Mouse (Mus musculus): Measurements from ENCODE around the gene Ankrd23. TPM values are rescaled to one million over a fixed set of nuclear protein-coding genes. Genes with fewer than 3 reads are reported as not detected.

Ankrd23 gene
- polyA plus RNA-seq, 1 experiment, result 17.9 TPM

- Histone ChIP-seq H3K4me1 (ENCODE audit: control insufficient read depth, insufficient read depth, insufficient read length, low read length) (no peaks in the 10 kb centered on the region), H3K27ac (replicated peaks; ENCODE audit: low read depth, low read length) (no peak overlapping the region), H3K4me3 (ENCODE audit: insufficient read depth, low read depth, low read length) (no peak overlapping the region)
Measured at GRCm38 (mm10) chr1:36525774-36526173, 10.9 kb downstream of the Ankrd23 start.

GRCm38 (mm10) chr1:36524058-36524457, 12.6 kb downstream of the Ankrd23 start:
- Histone ChIP-seq H3K27ac (replicated peaks; ENCODE audit: low read depth, low read length) (no peak overlapping the region), H3K4me3 (ENCODE audit: insufficient read depth, low read depth, low read length) (no peak overlapping the region), H3K4me1 (ENCODE audit: control insufficient read depth, insufficient read depth, insufficient read length, low read length) (no peaks in the 10 kb centered on the region)

- Histone ChIP-seq H3K4me1 (ENCODE audit: control insufficient read depth, insufficient read depth, insufficient read length, low read length) (no peaks in the 10 kb centered on the region), H3K4me3 (ENCODE audit: insufficient read depth, low read depth, low read length) (no peak overlapping the region), H3K27ac (replicated peaks; ENCODE audit: low read depth, low read length) (no peak overlapping the region)
Measured at GRCm38 (mm10) chr1:36523332-36524013, 13.2 kb downstream of the Ankrd23 start.

- H3K4me1 ChIP-seq (ENCODE audit: control insufficient read depth, insufficient read depth, insufficient read length, low read length), result no peaks in the 10 kb centered on the region
- no peak overlapping the region for H3K27ac ChIP-seq (replicated peaks; ENCODE audit: low read depth, low read length)
- H3K4me3 ChIP-seq (ENCODE audit: insufficient read depth, low read depth, low read length), result no peak overlapping the region
Measured at GRCm38 (mm10) chr1:36522210-36522609, 14.5 kb downstream of the Ankrd23 start.

GRCm38 (mm10) chr1:36519626-36520025, 17.1 kb downstream of the Ankrd23 start:
- Histone ChIP-seq H3K4me3 (ENCODE audit: insufficient read depth, low read depth, low read length) (no peak overlapping the region), H3K4me1 (ENCODE audit: control insufficient read depth, insufficient read depth, insufficient read length, low read length) (0 out of 2 replicates have a peak, but pooled peaks cover 5% of the 10 kb centered on the region), H3K27ac (replicated peaks; ENCODE audit: low read depth, low read length) (no peak overlapping the region)

- 0 out of 2 replicates have a peak, but pooled peaks cover 9% of the 10 kb centered on the region for H3K4me1 ChIP-seq (ENCODE audit: control insufficient read depth, insufficient read depth, insufficient read length, low read length)
- no peak overlapping the region for H3K4me3 ChIP-seq (ENCODE audit: insufficient read depth, low read depth, low read length)
- no peak overlapping the region for H3K27ac ChIP-seq (replicated peaks; ENCODE audit: low read depth, low read length)
Measured at GRCm38 (mm10) chr1:36518259-36518658, 18.4 kb downstream of the Ankrd23 start.

- H3K4me3 ChIP-seq (ENCODE audit: insufficient read depth, low read depth, low read length), result no peak overlapping the region
- no peak overlapping the region for H3K27ac ChIP-seq (replicated peaks; ENCODE audit: low read depth, low read length)
Measured at GRCm38 (mm10) chr1:36513718-36514117, 23.0 kb downstream of the Ankrd23 start.

GRCm38 (mm10) chr1:36513310-36513709, 23.4 kb downstream of the Ankrd23 start:
- H3K27ac ChIP-seq (replicated peaks; ENCODE audit: low read depth, low read length), result no peak overlapping the region
- peak overlapping the region; percentile 89 for H3K4me3 ChIP-seq (ENCODE audit: insufficient read depth, low read depth, low read length)
- H3K4me1 ChIP-seq (ENCODE audit: control insufficient read depth, insufficient read depth, insufficient read length, low read length), result 0 out of 2 replicates have a peak, but pooled peaks cover 9% of the 10 kb centered on the region

More at GRCm38 (mm10) chr1:36513718-36514117, 23.0 kb downstream of the Ankrd23 start:
- H3K4me1 ChIP-seq (ENCODE audit: control insufficient read depth, insufficient read depth, insufficient read length, low read length), result 0 out of 2 replicates have a peak, but pooled peaks cover 9% of the 10 kb centered on the region

GRCm38 (mm10) chr1:36512966-36513280, 23.8 kb downstream of the Ankrd23 start:
- H3K4me3 ChIP-seq (ENCODE audit: insufficient read depth, low read depth, low read length), result peak overlapping the region; percentile 89
- 0 out of 2 replicates have a peak, but pooled peaks cover 9% of the 10 kb centered on the region for H3K4me1 ChIP-seq (ENCODE audit: control insufficient read depth, insufficient read depth, insufficient read length, low read length)
- H3K27ac ChIP-seq (replicated peaks; ENCODE audit: low read depth, low read length), result no peak overlapping the region

GRCm38 (mm10) chr1:36512089-36512965, 24.4 kb downstream of the Ankrd23 start:
- H3K27ac ChIP-seq (replicated peaks; ENCODE audit: low read depth, low read length), result peak overlapping the region; percentile 50
- H3K4me3 ChIP-seq (ENCODE audit: insufficient read depth, low read depth, low read length), result peak overlapping the region; percentile 89
- 0 out of 2 replicates have a peak, but pooled peaks cover 9% of the 10 kb centered on the region for H3K4me1 ChIP-seq (ENCODE audit: control insufficient read depth, insufficient read depth, insufficient read length, low read length)

- H3K27ac ChIP-seq (replicated peaks; ENCODE audit: low read depth, low read length), result peak within 1 kb of the TSS; percentile 50
- 0 out of 2 replicates have a peak, but pooled peaks cover 9% of the 10 kb centered on the region for H3K4me1 ChIP-seq (ENCODE audit: control insufficient read depth, insufficient read depth, insufficient read length, low read length)
- peak within 1 kb of the TSS; percentile 89 for H3K4me3 ChIP-seq (ENCODE audit: insufficient read depth, low read depth, low read length)
Measured at GRCm38 (mm10) chr1:36511289-36512021, 25.2 kb downstream of the Ankrd23 start, which contains the start of gene Cnnm3. Cnnm3 (plus strand) TSS chr1:36511867.

- Histone ChIP-seq H3K4me3 (ENCODE audit: insufficient read depth, low read depth, low read length) (no peak overlapping the region), H3K27ac (replicated peaks; ENCODE audit: low read depth, low read length) (no peak overlapping the region), H3K4me1 (ENCODE audit: control insufficient read depth, insufficient read depth, insufficient read length, low read length) (no peaks in the 10 kb centered on the region)
Measured at GRCm38 (mm10) chr1:36508238-36508637, 28.4 kb downstream of the Ankrd23 start.

GRCm38 (mm10) chr1:36501261-36501660, 35.4 kb downstream of the Ankrd23 start:
- Histone ChIP-seq H3K4me3 (ENCODE audit: insufficient read depth, low read depth, low read length) (no peak overlapping the region), H3K4me1 (ENCODE audit: control insufficient read depth, insufficient read depth, insufficient read length, low read length) (no peaks in the 10 kb centered on the region), H3K27ac (replicated peaks; ENCODE audit: low read depth, low read length) (no peak overlapping the region)

- H3K27ac ChIP-seq (replicated peaks; ENCODE audit: low read depth, low read length), result no peak overlapping the region
- H3K4me3 ChIP-seq (ENCODE audit: insufficient read depth, low read depth, low read length), result no peak overlapping the region
- H3K4me1 ChIP-seq (ENCODE audit: control insufficient read depth, insufficient read depth, insufficient read length, low read length), result peaks cover under 1% of the 10 kb centered on the region; the same call in 1 of the 2 replicates
Measured at GRCm38 (mm10) chr1:36497312-36497711, 39.4 kb downstream of the Ankrd23 start.

GRCm38 (mm10) chr1:36496719-36497118, 40.0 kb downstream of the Ankrd23 start:
- Histone ChIP-seq H3K4me1 (ENCODE audit: control insufficient read depth, insufficient read depth, insufficient read length, low read length) (peaks cover 2% of the 10 kb centered on the region; the same call in 1 of the 2 replicates), H3K27ac (replicated peaks; ENCODE audit: low read depth, low read length) (no peak overlapping the region), H3K4me3 (ENCODE audit: insufficient read depth, low read depth, low read length) (no peak overlapping the region)

Measured in brown adipose tissue, adult 24 weeks (tissue).